Mouse (Mus musculus) left cerebral cortex, adult 8-10 months (tissue): ENCODE results near the gene Nova2. TPM values are rescaled to one million over a fixed set of nuclear protein-coding genes. Genes with fewer than 3 reads are reported as not detected.
A peak's percentile ranks its signal among the peaks of the same experiment; 100 is the strongest.

Experiments
- DNase-seq, 2 experiments: peaks; one replicate each; pipeline ENCODE4 v3.0.0; 2022; ENCODE audit warnings: low spot score in 2 of 2
- total RNA-seq, 4 experiments: library from RNA; stranded (reverse); gene quantifications; 2 replicates each; pipeline ENCODE4 v1.2.4; 2022

Gene Nova2
- total RNA-seq, 4 experiments from 2014 or later, result 67.1 to 75.1 (median 69.9) TPM

DNA sequence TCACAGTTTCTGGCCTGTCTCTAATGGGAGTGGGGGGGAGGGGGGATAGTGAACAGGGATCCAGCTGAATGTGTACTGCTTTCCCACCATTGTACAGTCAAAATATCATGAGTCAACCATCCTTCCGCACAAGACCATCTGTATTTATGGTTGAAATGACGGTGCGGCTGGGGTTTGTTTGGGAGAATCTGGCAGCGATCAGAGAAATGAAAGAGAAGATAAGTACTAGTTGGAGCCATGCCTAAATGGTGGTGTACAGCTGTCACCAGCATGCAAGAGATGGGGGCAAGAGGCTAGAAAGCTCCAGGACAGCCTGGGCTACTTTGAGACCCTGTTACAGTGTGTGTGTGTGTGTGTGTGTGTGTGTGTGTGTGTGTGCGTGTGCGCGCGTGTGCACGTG lies 52.7 kb downstream of the Nova2 start:
- DNase-seq, result no peak

DNA sequence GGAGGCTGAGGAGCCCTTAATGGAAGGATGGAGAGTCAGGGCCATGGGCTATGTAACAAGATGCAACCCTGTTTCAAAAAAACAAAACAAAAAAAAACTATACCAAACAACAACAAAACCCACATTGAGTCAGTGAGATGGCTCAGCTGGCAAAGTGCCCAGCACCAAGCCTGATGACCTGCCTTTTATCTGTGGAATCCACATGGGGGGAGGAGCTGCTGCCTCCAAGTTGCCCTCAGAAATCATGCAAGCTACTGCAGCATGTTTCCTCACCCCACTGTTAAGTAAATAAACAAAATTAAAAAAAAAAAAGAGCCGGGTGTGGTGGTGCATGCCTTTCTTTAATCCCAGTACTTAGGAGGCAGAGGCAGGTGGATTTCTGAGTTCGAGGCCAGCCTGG lies 60.8 kb downstream of the Nova2 start:
- DNase-seq, result no peak

DNA sequence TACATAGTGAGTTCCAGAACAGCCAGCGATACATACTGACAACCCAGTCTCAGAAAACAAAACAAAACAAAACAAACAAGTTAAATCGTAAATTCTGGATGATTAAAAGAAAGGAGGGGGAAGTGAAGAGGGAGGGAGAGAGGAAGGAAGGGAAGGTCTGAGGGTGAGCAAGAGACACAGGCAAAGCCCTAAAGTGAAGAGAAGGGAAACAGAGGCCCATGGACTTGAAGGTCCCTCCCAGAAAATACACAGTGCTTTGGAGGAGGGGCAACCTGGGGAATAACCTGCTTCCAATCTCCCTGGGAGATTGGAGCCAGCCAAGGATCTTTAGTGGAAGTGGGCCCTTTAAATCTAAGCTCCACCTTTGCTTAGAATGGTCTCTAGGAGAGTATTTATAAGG lies 61.4 kb downstream of the Nova2 start, which contains the start of gene Nanos2:
Nanos2 (plus strand) TSS at position 301 of the 400 bp plus-strand sequence.
- no peak for DNase-seq

DNA sequence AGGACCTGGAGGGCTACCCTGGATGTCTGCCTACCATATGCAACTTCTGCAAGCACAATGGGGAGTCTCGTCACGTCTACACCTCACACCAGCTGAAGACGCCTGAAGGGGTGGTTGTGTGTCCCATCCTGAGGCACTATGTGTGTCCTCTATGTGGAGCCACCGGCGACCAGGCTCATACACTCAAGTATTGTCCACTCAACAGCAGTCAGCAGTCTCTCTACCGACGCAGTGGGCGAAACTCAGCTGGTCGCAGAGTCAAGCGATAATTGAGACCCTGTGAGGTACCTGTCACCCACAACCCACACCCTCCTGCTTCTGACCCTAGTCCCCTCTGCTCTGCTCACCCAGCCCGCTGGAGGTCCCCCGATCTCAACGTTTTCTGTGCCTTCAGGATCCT lies 62.1 kb downstream of the Nova2 start:
- DNase-seq, result no peak

DNA sequence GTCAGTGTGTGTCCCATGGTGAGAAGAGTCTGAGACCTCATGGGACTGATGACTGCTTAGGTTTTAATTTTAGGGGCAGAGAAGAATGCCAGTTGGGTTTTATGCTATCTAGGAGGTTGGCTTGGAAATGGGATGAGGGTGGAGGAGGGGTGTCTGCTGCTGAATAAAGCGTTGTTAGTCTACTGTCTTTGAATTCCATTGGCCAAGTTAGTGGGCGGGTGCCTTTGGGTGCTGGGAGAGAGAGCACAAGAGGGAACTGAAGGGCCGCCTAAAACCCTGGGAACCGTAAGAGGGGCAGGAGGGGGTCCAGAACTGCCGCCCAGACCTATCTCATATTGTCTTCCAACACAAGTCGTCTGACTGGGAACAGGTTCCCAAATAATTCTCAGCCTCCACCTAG lies 63.1 kb downstream of the Nova2 start:
- no peak for DNase-seq

DNA sequence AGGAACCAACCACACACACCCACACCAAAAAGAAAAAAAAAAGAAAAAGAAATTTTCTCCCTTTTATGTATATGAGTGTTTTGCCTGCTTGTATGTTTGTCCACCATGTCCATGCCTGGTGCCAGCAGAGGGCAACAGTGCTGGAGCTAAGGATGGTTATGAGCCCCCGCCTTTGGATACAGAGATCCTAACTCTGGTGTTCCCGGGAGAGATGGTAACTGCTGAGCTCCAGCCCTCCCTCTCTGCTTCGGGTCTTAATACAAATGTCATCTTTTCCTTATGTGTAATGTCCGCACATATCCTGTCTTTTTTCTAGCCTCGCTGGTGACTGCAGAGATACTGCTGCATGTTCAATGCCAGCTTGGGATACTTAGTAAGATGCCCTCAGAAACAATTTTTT lies 64.3 kb downstream of the Nova2 start:
- DNase-seq, result no peak

DNA sequence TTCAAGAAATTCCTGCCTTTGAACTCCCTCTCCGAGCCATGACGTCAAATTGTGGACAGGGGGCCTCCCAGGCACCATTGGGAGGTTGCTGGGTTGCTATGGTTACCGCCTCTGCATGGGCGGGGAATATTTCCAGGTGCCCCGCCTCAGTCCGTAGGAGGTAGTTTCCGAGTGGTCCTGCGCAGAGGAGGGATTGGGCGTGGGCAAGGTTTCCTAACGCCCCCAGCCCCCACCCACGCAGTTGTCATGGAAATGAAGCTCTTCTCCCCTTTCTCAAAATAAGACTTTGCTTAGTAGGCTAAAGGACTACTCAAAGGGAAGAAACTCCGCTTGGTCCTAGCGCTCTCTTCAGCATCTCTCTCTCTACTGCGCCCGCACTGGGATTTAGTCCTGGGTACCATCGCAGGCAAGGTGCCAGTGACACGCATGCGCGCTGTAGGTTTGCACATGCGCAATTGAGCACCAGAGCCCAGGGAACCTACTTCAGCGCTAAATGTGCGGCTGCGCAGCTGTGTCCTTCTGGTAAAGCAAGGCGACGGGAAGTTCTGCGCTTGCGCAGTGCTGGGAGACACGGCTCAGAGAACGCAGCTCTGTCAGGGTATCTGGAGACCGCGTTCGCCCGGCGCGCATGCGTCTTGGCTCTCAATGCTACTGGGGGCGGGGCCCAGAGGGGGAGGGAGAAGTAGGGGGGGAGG lies 65.1 kb downstream of the Nova2 start, which contains the start of gene Mypop:
Mypop (plus strand) TSS at position 645 of the 695 bp plus-strand sequence.
- peak; percentile 99 to 100 for DNase-seq

DNA sequence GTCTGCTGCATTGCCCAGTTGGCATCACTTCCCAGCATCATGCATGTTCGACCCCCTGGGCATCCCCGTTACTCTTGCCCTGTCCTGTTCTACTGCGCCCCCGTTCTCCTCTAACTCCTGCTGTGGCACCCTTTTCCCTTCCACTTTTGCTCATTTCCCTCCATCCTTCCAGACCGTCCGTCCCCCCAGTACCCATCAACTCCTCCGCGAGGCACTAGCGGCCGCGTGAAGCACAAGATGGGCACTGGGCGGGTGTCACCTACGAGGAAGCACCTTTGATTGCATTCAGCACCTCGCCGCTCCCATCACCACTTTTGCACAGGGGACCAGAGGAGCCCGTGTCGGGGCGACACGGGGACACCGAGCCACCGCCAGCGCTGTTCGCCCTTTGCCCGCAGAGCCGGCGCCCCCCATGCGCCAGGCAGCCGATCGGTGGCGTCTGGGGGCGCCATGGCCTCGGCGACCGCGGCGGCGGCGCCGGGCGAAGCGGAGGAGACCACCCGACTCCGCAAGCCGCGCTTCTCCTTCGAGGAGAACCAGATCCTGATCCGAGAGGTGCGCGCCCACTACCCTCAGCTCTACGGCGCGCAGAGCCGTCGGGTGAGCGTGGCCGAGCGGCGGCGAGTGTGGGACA lies 66.1 kb downstream of the Nova2 start:
- no peak for DNase-seq

DNA sequence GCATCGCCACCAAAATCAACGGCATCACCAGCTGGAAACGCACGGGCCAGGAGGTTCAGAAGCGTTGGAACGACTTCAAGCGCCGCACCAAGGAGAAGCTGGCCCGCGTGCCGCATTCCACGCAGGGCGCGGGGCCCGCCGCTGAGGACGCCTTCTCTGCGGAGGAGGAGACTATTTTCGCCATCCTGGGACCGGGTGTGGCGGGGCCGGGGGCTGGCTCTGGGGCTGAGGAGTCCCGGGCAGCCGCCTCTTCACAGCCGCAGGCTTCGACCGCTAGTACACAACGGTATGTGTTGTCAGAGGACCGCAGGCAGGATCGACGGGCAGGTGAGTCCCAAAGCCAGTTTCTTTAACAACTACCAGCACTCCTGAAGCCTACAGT lies 66.6 kb downstream of the Nova2 start:
- no peak for DNase-seq

DNA sequence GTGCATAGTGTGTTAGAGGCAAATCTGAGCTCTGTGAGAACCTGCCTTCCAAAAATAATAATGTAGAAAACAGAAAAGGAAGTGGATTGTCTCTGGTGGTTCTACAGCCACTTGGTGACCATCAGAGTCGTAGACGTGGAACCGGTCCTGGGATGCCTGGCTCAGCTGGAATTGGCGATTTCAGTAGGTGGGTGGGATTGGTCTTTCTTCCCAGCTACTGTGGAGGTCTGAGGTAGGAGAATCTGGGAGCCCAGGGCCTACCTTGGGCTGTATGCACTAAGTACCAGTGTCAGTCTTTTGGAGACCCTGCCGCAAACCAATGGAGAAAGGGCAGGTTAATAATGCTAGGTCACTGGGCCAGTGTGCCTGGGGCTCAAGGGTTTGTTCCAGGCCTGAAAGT lies 67.3 kb downstream of the Nova2 start:
- no peak for DNase-seq

DNA sequence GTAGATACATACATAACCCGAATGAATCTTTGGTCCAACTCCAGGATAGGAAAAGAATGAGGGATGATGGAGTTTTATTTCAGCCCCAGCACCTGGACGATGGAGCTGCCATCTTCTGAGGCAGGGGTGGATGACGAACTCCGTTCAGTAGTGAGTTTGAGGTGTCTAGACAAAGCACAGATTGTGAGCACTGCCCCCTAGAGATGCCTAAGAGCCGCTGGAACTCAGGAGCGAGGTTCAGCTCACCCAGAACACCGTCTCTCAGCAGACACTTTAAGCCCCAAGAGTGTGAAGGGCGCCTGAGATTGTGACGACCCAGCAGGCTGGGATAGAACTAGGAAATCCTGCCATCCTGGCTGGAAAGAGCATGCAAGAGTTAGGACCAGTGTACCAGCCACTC lies 73.1 kb downstream of the Nova2 start:
- no peak for DNase-seq

DNA sequence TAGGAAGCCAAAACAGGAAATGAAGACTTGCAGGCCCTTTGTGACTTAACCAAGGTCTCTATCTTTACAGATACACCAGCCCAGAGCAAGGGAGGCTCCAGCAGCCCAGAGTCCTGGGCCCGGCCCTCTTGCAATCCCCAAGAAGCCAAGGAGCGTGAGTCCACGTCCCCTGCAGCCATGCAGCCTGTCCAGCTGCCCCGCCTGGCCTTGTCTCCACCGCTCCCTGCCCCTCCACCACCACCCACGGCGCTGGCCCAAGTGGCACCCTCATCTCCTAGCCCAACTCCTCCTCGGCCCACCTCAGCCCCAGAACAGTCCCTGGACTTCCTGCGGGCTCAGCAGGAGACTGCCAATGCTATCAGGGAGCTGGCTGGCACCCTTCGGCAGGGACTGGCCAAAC lies 74.7 kb downstream of the Nova2 start:
- no peak for DNase-seq

DNA sequence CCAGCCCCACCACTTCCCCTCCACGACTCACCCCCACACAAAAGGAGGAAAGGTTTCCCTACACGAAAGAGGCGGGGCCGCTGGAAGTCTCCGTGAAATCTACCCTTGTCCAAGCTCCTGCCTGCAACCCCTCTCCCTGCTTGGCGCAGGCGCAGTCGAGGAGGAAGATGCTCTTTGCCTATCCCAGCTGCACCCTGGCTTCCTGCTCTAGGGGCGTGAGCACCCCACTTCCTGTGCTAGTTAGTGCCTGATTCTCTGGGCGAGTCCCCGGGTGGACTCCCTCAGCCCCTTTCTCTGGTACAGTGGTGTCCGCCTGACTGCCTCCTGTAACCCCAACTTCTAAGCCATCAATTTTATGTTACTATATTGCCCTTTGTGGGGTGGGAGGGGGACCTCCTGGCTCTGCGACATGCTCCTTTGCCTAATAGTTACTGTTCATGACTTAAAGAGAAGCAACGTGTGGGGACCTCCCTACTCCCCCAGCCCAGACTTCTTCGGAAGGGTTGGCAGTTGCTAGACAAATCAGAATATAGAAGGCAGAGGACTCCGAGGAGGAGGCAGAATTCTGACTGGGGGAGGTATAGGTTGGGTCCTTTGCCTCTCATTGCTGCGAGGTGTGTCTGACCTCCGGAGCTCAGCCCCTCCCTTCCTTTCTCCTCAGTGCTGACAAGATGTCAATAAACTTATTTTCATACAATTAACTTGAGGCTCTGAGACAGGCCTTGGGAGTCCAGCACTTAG lies 75.5 kb downstream of the Nova2 start:
- DNase-seq, result no peak

DNA sequence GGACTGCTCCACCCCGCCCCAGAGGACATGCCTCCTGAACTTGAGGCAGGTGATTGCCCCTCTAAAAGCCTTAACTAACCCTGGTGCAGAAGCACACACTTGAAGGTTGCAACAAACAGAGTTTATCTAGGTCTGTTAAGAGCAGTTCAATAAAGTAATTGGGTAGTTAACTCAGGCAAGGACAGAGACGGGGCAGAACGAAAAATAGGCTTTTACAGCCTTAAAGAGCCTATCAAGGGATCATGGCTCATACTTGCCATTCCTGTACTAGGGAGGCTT lies 76.1 kb downstream of the Nova2 start:
- no peak for DNase-seq

DNA sequence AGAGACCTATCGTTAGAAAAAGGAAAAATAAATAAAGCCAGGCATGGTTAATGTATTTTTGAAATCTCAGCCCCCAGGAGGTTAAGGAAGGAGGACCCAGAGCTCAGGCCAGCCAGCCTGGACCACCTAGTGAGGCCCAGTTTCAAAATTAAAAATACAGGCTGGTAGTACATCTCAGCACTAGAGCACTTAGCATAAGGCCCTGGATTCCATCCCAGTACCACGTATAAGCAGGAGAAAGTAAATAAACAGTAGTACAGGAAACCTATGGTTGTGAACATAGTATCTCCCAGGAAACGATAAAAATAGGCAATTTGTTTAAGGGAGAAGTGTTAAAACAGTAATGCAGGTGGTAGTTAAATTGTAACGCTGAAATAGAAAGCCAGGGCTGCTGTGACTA lies 76.4 kb downstream of the Nova2 start:
- DNase-seq, result no peak

DNA sequence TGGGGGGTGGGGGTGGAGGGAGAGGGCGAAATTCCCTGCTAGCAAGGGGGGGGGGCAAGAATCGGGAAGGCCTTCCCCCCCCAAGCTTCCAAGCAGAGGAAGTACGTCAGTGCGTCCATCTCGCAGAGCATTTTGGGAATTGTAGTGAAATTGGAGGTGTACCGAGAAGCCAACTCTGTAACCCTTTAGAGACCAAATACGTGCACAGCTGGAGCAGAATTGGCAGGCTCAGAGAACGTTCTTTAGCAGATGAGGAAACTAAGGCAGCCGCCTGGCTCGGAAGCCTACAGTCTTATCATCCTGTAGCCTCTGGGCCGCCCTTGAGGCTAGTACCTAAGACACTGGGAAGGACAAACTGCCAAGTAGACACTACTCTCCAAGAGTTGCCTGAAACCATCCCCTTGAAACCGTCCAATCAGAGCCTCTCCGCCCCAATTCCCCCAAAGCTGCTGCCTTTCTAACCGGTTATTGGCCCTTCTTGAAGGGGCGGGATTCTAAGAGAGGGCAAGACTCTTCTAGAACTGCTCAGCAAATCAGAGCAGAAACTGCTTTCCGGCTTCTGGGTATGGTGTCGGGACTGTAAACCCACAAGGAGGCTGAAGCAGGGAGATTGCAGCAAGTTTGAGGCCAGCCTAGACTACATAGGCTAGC lies 77.3 kb downstream of the Nova2 start:
- DNase-seq, result peak; percentile 62 to 78

DNA sequence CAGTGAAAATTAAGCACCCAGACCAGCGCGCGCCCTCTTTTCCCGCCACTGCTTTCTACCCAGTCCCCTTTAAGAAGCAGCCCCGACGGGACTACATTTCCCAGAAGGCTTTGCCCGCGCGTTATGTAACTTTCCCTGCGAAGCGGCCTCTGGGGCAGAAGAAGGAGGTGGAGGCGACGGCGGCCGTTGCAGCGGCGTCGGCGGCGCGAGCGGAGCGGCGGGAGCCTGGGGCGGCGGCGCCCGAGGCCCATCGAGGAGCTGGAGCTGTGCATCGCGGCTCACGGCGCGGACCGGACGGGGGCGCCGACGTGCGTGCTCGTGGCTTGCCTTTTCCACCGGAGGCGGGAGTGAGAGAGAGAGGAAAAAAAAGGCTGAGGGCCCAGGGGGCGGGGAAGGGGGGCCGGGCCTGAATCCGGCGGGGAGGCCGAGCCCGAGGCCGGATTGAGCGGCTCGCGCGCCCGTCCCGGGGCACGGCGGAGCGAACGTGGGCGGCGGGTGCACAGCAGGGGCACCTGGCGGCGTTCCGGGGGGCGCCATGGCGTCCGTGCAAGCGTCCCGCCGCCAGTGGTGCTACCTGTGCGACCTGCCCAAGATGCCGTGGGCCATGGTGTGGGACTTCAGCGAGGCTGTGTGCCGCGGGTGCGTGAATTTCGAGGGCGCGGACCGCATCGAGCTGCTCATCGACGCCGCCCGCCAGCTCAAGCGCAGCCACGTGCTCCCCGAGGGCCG lies 78.4 kb downstream of the Nova2 start, which contains the start of gene Irf2bp1:
Irf2bp1 (plus strand) TSS at position 143 of the 729 bp plus-strand sequence.
- peak; percentile 91 to 94 for DNase-seq

DNA sequence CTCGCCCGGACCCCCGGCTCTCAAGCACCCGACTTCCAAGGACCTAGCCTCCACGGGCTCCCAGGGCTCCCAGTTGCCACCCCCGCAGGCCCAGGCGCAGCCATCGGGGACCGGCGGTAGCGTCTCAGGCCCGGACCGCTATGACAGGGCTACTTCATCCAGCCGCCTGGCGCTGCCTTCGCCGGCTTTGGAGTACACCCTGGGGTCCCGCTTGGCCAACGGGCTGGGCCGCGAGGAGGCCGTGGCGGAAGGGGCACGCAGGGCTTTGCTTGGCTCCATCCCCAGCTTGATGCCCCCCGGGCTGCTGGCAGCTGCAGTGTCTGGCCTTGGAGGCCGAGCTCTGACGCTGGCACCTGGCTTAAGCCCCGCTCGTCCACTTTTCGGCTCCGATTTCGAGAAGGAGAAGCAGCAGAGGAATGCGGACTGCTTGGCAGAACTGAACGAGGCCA lies 79.0 kb downstream of the Nova2 start:
- DNase-seq, result no peak

DNA sequence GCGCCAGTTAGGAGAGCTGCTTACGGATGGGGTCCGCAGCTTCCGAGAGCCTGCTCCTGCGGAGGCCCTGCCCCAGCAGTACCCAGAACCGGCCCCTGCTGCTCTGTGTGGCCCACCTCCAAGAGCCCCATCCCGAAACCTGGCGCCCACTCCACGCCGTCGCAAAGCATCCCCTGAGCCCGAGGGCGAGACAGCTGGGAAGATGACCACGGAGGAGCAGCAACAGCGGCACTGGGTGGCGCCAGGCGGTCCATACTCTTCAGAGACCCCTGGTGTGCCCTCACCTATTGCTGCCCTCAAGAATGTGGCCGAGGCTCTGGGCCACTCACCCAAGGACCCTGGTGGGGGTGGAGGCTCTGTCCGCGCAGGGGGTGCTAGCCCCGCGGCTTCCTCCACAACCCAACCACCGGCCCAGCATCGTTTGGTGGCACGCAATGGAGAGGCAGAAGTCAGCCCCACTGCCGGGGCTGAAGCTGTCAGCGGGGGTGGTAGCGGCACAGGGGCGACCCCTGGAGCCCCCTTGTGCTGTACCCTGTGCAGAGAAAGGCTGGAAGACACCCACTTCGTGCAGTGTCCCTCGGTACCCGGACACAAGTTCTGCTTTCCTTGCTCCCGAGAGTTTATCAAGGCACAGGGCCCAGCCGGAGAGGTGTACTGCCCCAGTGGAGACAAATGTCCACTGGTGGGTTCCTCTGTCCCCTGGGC lies 79.9 kb downstream of the Nova2 start:
- no peak for DNase-seq

DNA sequence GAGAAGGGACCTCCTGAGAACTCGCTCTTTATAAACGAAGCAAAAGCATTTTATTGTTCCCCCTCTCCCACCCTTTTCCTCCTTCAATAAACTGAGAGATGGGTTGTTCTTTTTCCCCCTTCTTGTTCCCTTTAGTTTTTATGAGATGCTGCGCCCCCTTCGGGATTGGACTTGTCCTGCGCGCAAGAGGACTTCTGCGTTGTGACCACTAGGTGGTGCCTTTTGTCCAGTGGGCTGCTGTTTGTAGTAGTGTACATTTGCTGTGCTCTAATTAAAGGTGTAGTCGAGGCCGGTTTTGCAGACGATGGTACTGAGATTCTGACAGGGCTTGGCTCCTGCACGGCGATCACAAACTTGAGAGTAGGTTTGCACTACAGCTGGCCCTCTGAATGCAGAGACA lies 80.8 kb downstream of the Nova2 start:
- peak; percentile 64 to 71 for DNase-seq
